Mouse (Mus musculus): ENCODE results near the gene Scnm1.

Gene Scnm1

GRCm38 (mm10) chr3:95106338-95107117, 27.3 kb downstream of the Scnm1 start, which contains the start of gene Pip5k1a:
Gene Pip5k1a (minus strand): TSS chr3:95106930.
- DNase-seq = peak; percentile 96 to 98

GRCm38 (mm10) chr3:95105586-95106337, 28.0 kb downstream of the Scnm1 start:
- DNase-seq = no peak

GRCm38 (mm10) chr3:95105121-95105520, 28.7 kb downstream of the Scnm1 start:
- DNase-seq = no peak

- no peak for DNase-seq
Measured at GRCm38 (mm10) chr3:95100854-95101253, 33.0 kb downstream of the Scnm1 start.

- no peak for DNase-seq
Measured at GRCm38 (mm10) chr3:95088071-95088470, 45.7 kb downstream of the Scnm1 start.

Data from cerebellum, adult 18-20 months (tissue).